Mouse (Mus musculus) Patski (cell line): ENCODE results near the gene Plekha7. TPM values are rescaled to one million over a fixed set of nuclear protein-coding genes. Genes with fewer than 3 reads are reported as not detected.
A peak's percentile ranks its signal among the peaks of the same experiment; 100 is the strongest.

Experiments used
- ATAC-seq: fragments of 100-300 bp; one replicate; pipeline ENCODE4 v1.8.0; 2021
- CTCF ChIA-PET: fragments of 350-600 bp; sonication (Branson Sonifier 250); formaldehyde crosslinking; loops from one replicate; lab custom pipeline; 2022; ENCODE audit warnings: inconsistent platforms; lab: Charles Lee
- POLR2A ChIA-PET: fragments of 350-600 bp; sonication (Branson Sonifier 250); formaldehyde crosslinking; loops from one replicate; lab custom pipeline; 2022; ENCODE audit warnings: antibody characterized with exemption, inconsistent platforms; lab: Charles Lee
- DNase-seq: peaks from one replicate; pipeline ENCODE4 v3.0.0-alpha.2; 2011; ENCODE audit warnings: low read depth, low spot score
- H3K27me3 ChIP-seq: fragments of 371-371 bp; one replicate; pipeline ENCODE4 v1.5.1; 2021
- CTCF ChIP-seq: fragments of 100-300 bp; IDR thresholded peaks from one replicate; pipeline ENCODE4 v1.5.1; 2021
- in situ Hi-C: fragments of 300-500 bp; cut with MboI; formaldehyde crosslinking; loops from 3 replicates; pipeline ENCODE4 v1.11.1; 2018; ENCODE audit warnings: low pct_unique_long_range_greater_than_20kb, mixed read lengths
- polyA plus RNA-seq: library from polyadenylated mRNA; unstranded; gene quantifications from one replicate; pipeline ENCODE4 v1.2.3, GENCODE M21; 2021

Plekha7 gene
- polyA plus RNA-seq, 1 experiment from 2014 or later: 31.0 TPM

- no peak for DNase-seq
- ChIA-PET POLR2A (interaction anchor here (1.3 kb wide), 1 partner anchor 10 kb away, joined by 3 read pairs; no protein-coding TSS in a partner anchor), CTCF (interaction anchor here (1.6 kb wide), 1 partner anchor 10 kb away, joined by 5 read pairs; no protein-coding TSS in a partner anchor)
- no peak for TF ChIP-seq CTCF
- H3K27me3 ChIP-seq: no peaks in the 10 kb centered on the region
- in situ Hi-C loops: loop anchor here (5.0 kb wide), 1 partner anchor 49 kb away; the partner anchor contains the start of gene Plekha7
- no peak for ATAC-seq
Measured at GRCm38 (mm10) chr7:116257953-116258352, 50.2 kb downstream of the Plekha7 start.

- DNase-seq (no peak), ATAC-seq (no peak)
- CTCF ChIA-PET: interaction anchor here (1.7 kb wide), 1 partner anchor 12 kb away, joined by 7 read pairs; no protein-coding TSS in a partner anchor
- H3K27me3 ChIP-seq: no peaks in the 10 kb centered on the region
- no peak for TF ChIP-seq CTCF
- POLR2A ChIA-PET: no interaction called here
- in situ Hi-C loops: loop anchor here (5.0 kb wide), 1 partner anchor 52 kb away; the partner anchor contains the start of gene Plekha7
Measured at GRCm38 (mm10) chr7:116255664-116256063, 52.5 kb downstream of the Plekha7 start.

- in situ Hi-C loops: loop anchor here (5.0 kb wide), 1 partner anchor 53 kb away; the partner anchor contains the start of gene Plekha7
- CTCF ChIA-PET: no interaction called here
- ATAC-seq (no peak), DNase-seq (no peak)
- no peak for TF ChIP-seq CTCF
- no peaks in the 10 kb centered on the region for H3K27me3 ChIP-seq
- POLR2A ChIA-PET: no interaction called here
Measured at GRCm38 (mm10) chr7:116254660-116255059, 53.5 kb downstream of the Plekha7 start.

GRCm38 (mm10) chr7:116252470-116252869, 55.7 kb downstream of the Plekha7 start:
- no peak for DNase-seq
- ATAC-seq: peak; percentile 44
- H3K27me3 ChIP-seq: no peaks in the 10 kb centered on the region
- POLR2A ChIA-PET: interaction anchor here (0.6 to 1.2 kb wide), 3 partner anchors 25 to 80 kb away, joined by 3 to 9 read pairs (median 7); no protein-coding TSS in a partner anchor
- no peak for TF ChIP-seq CTCF
- in situ Hi-C loops: no loop called here
- CTCF ChIA-PET: interaction anchor here (0.9 to 1.5 kb wide), 3 partner anchors 8 to 71 kb away, joined by 3 to 5 read pairs (median 3); no protein-coding TSS in a partner anchor

GRCm38 (mm10) chr7:116251516-116251915, 56.7 kb downstream of the Plekha7 start:
- ChIA-PET CTCF (interaction anchor here (0.9 to 1.5 kb wide), 2 partner anchors 10 to 72 kb away, joined by 3 to 5 read pairs; no protein-coding TSS in a partner anchor), POLR2A (no interaction called here)
- ATAC-seq: no peak
- TF ChIP-seq CTCF: no peak
- no peaks in the 10 kb centered on the region for H3K27me3 ChIP-seq
- no peak for DNase-seq
- in situ Hi-C loops: no loop called here

- in situ Hi-C loops: no loop called here
- no peak for TF ChIP-seq CTCF
- H3K27me3 ChIP-seq: no peaks in the 10 kb centered on the region
- peak; percentile 26 for ATAC-seq
- POLR2A ChIA-PET: no interaction called here
- DNase-seq: no peak
- CTCF ChIA-PET: interaction anchor here (1.0 to 2.0 kb wide), 3 partner anchors 9 to 13 kb away, joined by 3 to 5 read pairs (median 4); no protein-coding TSS in a partner anchor
Measured at GRCm38 (mm10) chr7:116248536-116248935, 59.6 kb downstream of the Plekha7 start.

- H3K27me3 ChIP-seq: no peaks in the 10 kb centered on the region
- CTCF ChIA-PET: interaction anchor here (0.6 to 2.0 kb wide), 6 partner anchors 8 to 131 kb away, joined by 3 to 5 read pairs (median 4); no protein-coding TSS in a partner anchor
- ATAC-seq (no peak), DNase-seq (no peak)
- no peak for TF ChIP-seq CTCF
- POLR2A ChIA-PET: no interaction called here
- in situ Hi-C loops: no loop called here
Measured at GRCm38 (mm10) chr7:116247377-116247729, 60.8 kb downstream of the Plekha7 start.

- TF ChIP-seq CTCF: no peak
- ChIA-PET POLR2A (no interaction called here), CTCF (interaction anchor here (0.6 to 2.0 kb wide), 5 partner anchors 7 to 78 kb away, joined by 3 to 5 read pairs (median 4); no protein-coding TSS in a partner anchor)
- no peak for DNase-seq
- in situ Hi-C loops: no loop called here
- no peak for ATAC-seq
- no peaks in the 10 kb centered on the region for H3K27me3 ChIP-seq
Measured at GRCm38 (mm10) chr7:116246696-116247376, 61.3 kb downstream of the Plekha7 start.

GRCm38 (mm10) chr7:116245815-116246695, 62.1 kb downstream of the Plekha7 start:
- ATAC-seq (no peak), DNase-seq (no peak)
- TF ChIP-seq CTCF: peak; percentile 66
- POLR2A ChIA-PET: no interaction called here
- in situ Hi-C loops: no loop called here
- H3K27me3 ChIP-seq: no peaks in the 10 kb centered on the region
- CTCF ChIA-PET: interaction anchor here (1.8 kb wide), 1 partner anchor 78 kb away, joined by 11 read pairs; no protein-coding TSS in a partner anchor
